Mouse (Mus musculus): Measurements from ENCODE around the gene Zfp617.

GRCm38 (mm10) chr8:71907798-71908257 is 607 bp upstream of the Zfp617 start:
- TF ChIP-seq CTCF (IDR thresholded peaks at IDR 0.05; ENCODE audit: low read depth) (no peak), EP300 (IDR thresholded peaks at IDR 0.05; ENCODE audit: low read depth) (no peak)
